Mouse (Mus musculus) right cerebral cortex, postnatal 25 days (tissue): ENCODE data around the gene Sept11.
A peak's percentile ranks its signal among the peaks of the same experiment; 100 is the strongest.

ENCODE experiments used
- DNase-seq: peaks from one replicate; pipeline ENCODE4 v3.0.0; 2022

Sept11 gene

DNA sequence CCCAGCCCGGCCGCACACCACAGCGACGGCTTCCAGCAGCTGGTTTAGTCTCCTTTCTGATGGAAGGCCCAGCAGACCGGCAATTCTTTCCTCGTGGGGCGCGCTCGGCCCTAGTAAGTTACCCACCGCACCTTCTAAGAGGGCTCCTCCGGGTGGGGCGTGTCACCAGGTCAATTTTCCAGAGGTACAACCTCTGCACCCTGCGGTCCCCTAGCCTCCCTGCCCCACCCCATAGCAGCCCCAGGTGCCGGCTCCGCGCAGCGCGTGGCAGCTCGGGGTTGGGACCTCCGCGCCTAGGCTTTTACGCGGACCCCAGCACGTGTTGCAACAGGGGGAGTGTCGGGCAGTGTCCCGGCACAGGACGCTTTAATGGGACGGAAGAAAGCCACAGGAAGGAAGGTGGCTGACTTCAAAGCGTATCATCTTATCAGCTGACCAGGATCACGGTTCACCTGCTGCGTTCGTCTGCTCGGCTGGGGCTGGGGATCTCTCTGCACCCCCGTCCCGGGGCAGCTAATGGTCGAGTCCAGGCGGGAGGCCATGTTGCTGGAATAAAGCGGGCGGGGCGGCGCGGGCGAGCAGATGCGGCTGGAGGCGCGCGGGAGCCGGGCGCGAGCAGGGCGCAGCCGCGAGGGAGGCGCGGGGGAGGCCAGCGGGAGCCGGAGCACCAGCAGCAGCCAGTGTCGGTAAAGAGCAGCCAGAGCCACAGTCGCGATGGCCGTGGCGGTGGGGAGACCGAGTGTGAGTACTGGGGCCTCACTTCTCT lies at the start of gene Sept11:
Gene Sept11, plus strand, starts transcription at position 581 of the 766 bp plus-strand sequence.
- DNase-seq, result peak; percentile 96

DNA sequence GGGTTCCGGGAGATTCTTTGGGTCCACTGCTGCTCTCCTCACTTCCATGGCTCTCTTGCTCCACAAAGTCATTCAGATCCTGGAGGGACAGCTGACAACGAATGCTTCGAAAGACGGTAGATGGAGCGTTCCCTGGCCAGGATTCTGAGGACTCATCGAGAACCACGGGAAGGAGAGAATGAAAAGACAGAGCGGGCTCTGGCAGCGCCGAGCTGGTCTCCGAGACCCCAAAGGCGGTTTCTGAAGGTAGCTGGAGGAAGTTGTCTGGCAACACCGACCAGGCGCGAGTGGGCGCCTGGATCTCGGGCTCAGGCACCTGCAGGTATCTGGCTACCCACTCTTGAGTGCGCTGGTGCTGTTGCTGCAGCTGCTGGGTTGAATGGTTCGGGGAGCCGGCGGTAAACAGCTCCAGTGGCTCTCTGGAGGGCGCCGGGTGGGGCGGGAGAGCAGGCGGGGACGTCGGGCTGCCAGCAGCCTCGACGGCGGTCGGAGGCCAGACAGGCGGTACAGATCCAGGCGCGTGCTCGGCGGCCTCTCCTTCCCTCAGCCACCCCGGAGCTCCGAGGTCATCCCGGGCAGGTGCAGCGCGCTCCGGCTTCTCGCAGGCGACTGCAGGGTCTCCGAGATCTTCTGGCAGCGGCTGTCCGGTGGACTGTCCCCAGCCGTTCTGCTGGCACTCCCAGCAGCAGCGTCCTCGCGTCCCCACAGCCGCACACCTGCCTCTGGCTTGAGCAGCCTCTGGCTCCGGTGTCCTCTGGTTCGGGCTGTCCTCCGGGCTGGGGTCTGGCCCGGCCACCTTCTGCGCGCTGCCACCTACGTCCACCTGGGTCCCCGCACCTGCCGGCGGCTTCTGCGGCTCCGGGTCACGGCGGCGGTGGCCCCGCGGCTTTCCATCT lies 49.3 kb upstream of the Sept11 start:
- peak; percentile 40 for DNase-seq

DNA sequence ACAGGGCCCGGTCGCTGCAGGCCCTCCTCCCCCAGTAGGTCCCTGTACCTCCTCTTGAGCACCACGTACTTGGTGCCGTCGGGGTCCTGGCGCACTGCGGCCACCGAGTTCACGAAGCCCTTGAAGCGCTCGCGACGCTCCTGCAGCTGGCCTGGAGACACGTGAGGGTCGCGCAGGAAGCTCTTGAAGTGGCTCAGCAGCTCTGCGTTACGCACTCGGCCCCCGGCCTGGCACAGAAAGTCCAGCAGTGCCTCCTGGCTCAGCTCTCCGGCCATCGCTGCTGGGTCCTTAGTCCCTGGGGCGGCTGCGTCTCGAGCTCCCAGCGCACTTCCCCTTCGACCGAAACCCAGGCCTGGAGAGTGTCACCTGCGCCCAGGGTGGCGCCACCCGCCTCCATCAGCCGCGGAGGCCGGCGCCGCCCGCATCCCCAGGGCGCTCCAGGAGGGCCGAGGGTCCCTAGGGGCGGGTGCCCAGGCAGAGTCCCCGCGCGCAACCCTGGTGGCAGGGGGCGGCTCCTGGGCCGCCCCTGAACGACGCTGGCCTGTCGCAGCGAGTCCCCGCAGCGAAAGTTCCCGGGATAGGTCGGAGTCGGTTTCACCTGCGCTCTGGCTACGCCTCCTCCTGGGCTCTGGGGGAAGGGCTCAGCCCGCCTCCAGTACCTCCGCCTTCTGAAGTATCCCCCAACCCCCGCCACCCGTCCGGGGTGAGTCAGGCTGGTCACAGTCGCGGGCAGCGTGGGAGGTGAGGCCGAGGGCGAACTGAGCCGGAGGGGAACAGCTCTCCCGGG lies 48.5 kb upstream of the Sept11 start, which contains the start of gene Sowahb:
Gene Sowahb, minus strand, starts transcription at position 439 of the 787 bp plus-strand sequence.
- peak; percentile 51 for DNase-seq

DNA sequence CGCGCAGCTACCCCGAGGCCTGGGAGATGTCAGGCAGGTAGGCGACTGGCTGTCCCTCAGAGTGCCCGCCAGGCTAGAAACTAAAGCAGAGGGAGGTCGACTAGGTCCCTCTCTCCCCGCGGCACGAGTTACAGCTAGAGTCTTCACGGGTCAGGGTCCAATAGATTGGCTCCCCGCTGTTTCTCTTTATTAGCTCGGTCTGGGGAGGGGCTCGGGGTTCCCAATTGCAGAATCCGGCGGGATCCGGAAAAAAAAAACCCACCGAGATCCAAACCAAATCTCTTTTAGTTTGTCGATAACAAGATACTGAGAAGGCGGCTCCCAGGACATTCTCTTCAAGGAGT lies 47.9 kb upstream of the Sept11 start:
- DNase-seq, result no peak

DNA sequence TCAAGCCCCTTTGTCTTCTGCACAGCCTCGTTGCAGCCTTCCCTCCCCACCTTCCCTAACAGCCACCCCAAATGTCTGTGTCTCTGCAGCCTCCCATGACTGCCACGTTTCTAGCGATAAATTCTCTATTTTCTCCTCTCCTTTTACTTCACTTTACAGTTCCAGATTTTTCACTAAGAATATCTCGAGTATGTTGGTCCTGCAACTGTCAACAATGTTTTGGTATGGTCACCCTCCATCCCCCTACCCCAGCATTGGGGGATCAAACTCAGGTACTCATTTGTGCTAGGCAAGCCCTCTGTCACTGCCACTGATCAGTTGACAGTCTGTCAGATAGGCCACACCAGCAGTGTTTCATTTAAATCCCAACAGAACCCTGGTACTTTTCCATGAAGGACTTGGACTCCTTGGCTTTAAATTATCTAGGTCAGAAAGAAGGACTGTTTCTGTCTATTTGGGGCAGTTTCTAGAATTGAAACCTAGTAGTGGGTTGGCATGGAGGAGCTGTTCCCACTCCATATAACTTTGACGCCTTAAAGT lies 46.9 kb upstream of the Sept11 start:
- no peak for DNase-seq

DNA sequence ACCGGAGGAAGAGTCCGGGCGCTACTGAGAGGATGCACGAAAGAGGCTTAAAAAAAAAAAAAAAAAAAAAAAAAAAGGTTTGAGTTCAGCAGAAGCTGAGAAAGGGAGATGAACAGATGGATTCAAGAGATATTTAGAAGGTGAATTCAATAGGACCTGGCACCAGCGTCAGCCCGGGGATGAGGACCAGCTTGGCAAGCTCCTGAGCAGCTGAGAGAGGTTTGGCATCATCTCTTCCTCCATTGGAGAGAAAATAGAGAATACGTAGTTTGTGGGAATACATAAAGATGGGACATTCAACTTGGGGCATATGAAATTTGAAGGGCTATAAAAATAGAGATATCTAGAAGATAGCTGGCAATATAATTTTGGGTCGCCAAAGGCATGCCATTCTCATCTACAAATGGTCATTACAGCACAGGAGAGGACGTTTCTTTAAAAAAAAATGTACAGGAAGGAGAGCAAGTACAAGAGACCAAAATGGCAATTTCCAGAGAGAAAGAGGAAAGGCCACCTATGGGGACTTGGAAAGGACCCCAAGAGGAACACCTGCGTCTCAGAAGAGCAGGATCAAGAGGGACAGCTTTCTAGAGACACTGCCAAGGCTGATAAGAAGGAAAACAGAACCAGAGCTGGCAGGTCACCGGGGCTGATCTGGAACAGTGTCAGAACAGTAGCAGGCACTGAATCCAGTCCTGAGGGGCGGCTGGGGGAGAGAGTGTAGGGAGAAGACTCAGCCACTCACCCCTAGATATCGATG lies 44.6 kb upstream of the Sept11 start:
- no peak for DNase-seq

DNA sequence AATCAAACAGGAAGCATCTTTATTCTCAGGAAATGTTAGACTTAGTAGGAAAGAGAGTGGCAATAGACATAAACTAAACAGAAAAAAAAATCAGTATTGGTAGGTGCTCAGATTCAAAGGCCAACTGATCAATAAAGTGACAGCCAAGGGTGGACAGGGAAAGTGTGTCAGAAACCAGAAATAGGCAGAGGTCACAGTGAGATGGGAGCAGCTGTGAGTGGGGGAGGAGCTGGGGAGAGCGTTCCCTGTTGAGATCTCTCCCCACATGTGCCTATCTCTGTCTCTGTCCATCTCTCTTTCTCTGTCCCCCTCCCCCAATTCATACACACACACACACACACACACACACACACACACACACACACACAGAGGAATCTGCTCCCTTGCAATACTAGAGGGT lies 43.3 kb upstream of the Sept11 start:
- no peak for DNase-seq

DNA sequence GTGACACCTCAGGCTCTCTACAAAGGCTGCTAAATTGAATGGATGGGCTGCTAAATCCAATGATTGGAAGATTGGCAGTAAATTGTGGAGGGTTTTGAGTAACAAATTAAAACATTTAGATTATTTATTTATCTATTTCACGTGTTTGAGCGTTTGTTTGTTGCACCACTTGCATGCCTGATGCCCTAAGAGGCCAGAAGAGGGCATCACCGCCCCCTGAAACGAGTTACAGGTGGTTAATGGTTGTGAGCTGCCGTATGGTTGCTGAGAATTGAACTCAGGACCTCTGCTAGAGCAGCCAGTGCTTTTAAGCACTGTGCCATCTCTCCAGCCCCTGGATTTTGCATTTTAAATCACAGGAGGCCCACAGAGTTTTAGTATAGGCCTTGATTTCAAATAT lies 42.2 kb upstream of the Sept11 start:
- DNase-seq, result no peak

DNA sequence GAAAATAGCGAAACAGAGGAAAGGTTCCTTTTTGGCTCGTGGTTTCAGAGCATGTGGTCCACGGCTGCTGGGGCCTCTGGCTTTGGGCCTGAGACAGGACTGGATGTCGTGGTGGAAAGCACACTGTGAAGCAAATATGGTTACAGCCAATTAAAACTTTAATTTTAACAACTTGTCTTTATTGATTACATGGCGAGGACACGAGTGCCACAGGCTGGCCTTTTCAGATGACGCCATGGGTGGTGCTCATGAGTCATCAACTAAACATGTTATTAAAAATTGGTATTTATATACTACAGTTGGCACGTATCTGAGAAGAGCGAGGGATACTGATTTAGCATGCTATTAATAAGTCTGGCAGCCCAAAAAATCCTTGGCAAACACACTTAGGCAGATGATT lies 41.3 kb upstream of the Sept11 start:
- no peak for DNase-seq

DNA sequence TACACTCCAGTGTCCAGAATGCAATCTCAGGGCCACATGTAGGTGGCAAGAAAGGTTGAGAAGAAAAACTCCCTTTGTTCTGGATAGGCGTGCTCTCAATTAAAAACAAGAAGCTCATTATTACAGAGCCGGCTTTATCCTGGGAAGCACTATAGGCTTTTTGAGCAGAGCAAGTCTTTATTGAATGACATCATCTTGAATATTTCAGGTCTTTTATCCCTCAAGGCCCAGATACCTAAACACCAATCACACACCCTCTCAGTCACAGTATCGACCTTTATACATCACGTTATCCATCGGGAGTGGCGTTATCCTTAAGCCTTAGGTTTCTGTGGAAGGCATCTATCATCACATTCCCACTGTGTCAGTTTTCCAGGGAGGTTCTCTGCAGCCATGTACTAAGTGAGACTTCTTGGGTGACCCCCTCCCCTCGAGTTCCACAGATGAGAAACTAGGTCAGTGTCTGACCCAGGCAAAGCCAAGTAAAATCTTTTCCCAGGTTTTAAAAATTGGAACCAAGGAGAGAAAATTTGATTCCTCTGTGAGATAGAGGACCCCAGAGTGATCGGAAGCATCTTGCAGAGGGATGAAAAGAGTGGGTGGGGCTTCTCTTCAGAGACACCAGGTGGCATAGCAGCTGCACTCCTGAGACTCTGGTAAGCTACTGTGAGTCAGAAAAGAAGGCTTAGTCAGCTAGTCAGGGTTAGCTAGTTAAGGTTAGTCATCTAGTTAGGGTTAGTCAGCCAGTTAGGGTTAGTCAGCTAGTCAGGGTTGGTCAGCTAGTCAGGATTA lies 39.4 kb upstream of the Sept11 start:
- no peak for DNase-seq

DNA sequence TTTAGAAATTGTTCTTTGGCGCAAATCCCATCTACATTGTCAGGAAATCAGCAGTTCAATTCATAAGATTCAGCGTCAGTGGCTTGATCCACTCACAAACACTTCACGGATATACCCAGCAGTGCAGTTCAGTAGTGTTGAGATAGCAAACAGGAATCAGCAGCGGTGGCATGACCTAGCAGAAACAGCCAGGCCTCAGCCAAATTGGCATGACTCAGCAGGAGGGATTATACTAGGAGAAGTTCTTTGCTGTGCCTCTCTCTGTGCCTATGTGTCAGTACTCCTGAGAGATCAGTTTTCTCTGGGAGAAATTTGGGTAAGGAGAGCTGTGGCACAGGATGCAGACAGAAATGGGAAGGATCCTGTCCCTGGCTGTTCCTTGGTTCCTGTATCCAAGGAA lies 32.4 kb upstream of the Sept11 start:
- DNase-seq, result no peak

DNA sequence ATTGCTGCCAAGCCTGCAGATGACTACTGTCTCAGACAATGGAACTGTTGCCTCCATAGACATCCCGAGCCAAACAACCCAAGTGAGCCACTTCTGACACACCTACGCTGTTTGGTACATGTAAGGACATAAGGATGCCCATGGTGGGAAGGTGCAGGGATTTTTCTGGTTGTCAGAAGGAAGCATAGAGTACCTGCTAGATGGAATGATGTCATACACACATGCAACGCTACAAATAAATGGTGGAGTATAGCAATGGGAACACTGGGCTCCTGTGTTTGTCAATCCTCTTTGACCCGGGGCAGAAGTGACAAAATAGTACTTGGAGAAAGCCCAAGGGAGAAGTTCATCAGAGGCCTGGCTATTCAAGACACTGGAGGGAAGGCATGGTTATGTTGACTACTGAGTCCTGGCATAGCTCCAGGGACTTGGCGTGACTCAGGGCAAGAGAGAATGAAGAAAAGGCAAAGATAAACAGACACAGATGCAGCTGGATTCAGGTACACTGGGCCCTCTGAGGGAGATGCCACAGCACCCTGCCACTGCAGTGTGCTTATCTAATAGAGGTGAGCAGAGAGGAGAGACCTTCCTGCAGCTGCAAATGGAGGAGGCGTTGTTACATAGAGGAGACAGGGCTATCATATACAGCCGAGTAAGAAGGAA lies 15.4 kb upstream of the Sept11 start:
- no peak for DNase-seq

DNA sequence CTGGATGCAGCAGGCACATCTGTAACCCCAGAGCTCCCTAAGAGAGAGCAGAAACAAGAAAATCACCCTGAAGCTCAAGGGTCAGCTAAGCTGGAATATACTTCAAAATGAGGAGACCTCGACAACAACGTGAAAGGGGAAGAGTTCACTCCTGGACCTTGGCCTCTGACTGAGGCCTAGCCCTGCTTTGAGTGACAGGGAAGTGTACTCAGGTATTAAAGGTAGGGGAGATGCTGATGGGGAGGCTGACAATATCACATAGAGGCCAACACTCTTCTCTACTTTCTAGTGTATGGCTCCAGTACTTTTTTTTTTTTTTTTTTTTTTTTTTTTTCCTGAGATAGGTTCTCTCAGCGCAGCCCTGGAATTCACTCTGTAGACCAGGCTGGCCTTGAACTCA lies 13.6 kb upstream of the Sept11 start:
- no peak for DNase-seq

DNA sequence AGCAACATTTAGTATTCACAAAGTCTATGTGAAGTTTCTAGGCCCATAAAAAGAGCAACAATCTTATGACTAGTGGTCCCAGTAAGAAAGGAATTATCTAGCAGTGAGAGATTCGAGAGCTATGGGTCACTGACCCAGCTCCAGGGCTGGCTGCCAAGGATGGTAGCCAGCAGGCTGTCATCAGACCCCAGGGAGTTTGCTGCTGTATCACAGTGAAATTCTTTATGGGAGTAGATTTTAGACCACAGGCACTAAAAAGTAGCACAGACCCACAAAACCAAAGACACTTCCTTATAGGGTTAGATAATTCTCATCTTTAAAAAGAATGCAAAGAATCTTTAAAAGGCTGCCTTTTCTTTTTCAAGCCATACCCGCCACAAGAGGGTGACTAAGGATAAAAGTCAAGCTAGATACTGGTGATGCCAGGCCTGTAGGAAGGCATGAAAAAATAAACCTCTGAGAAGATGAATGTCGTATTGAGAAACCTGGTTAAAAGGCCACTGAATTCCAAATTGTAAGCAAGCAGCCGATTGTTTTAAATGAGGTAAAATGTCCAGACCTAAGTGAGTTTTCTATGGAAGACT lies 8.1 kb upstream of the Sept11 start:
- DNase-seq, result no peak

DNA sequence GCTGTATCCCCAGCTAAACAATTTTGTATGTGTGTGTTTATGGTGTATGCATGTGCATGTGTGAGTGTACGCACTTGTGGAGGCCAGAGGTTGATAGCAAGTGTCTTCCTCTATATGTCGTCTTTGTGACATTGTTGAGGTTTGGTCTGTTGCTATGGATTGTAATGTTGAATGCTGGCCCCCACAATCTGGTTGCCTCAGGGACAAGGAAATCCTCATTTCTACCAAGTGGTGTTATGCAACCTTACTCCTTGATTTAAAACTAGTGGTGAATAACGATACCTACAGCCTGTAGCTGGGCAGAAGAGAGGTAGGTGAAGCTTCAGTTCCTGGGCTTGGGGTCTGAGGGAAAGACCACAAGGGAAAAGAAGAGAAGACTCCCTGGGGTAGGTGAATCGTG lies 7.3 kb upstream of the Sept11 start:
- DNase-seq, result no peak

DNA sequence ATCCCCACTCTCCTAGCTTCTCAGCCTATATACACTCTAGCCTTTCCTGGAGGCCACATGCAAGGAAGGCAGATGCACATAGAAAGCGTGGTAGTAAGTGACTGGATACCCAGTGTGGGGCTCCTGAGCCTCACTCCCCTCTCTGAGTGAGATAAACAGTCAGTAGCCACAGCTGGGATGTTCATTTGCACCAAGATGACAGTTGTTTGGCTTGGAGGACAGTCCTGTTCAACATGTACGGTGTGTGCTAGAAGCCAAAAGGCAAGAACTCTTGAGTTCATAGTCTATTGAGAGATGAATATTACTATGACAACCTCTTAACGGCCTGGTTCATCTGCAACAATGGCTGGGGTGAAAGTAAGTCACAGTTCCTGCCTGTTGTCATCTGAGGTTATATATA lies 2.0 kb upstream of the Sept11 start:
- no peak for DNase-seq

DNA sequence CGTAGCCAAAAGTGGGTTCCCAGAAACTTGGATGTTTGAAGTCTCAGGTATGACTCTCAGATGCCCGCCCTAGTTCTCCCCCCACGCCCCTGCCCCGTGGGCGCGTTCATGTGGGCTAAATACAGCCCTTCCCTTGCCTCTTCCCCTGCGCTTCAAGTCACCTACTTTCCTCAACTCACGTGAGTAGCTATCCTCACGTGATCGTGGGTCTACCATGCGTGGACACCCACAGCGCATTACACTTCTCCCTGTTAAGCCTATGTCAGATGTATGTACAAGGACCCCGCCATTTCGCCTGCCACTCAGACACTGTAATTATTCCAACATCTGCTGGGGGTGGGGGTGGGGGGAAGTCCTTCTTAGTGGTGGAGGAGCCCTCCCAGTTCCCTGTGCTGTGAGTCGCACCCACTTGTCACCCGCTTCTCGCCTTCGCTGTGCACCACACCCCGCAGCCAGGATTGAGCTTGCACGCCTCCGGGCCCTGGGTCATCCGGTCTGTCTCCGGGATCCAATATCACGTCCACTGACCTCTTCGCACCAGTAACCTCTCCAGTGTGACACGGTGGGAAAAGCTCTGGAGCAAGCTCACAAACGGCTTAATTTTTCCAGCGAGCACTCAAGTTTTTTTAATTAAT lies 973 bp upstream of the Sept11 start:
- DNase-seq, result peak; percentile 45

DNA sequence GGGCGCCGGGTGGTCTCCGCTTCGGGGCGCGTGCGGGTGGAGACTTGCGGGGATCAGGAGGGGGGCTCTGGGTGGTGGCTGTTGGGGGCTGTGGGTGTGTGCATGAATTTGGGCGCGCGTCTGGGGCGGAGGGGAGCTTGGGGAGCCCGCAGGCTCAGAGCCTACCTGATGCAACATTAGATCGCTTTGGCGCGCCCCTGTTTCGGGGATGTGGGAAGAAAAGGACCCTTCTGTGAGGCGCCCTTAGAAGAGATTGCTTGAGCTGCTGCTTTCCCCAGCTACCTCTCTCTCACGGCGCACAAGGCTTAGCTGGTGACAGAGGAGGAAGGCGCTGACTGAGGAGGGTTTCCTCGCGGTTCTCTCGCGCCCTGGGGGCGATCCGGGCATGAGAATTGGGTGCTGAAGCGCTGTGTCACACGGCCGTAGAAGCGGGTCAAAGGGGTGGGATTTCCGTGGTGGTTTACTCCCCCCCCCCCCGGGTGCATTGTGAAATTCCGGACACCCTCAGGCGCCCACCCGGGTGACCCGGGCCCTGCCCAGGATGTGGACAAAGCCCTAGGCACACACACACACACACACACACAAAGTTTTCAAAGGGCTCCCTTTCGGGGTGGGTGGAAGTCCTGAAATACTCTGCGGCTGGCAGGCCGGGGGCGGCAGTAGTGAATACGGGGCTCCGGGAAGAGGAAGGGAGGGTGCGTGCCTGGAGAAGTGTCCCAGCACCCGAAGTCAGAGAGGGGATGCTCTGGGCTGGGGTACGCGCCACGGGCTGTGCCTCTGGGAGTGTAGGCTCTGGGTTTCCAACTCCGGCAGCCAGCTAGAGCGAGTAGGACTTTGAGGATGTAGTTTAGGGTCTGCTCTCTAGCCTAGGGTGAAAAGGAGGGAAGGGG lies 646 bp downstream of the Sept11 start:
- DNase-seq, result peak; percentile 63

DNA sequence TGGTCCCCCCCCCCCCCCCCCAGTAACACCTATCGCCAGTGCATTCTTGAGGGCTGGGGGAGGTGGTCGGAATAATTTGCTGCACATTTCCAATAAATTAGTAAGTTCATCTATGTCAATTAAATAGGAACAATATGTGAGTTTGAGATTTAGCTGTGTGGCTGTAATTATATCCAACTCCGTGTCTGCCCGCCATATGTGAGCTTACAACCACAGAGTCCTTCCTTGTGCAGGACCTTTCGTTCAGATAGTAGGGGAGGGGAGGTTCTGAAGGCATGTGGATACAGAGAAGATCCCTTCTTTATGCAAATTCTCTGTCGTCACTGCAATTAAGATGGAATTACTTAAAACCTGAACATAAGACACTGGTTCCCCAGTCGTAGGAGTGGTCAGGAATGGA lies 2.1 kb downstream of the Sept11 start:
- no peak for DNase-seq
